Mouse (Mus musculus) inflammation-experienced regulatory T-cells (primary cell): ENCODE data around the gene Ptprq. TPM values are rescaled to one million over a fixed set of nuclear protein-coding genes. Genes with fewer than 3 reads are reported as not detected.

ENCODE experiments used
- polyA plus RNA-seq, 2 experiments: library from polyadenylated mRNA; unstranded; fragments of 100-300 nt; shearing (Covaris generic); gene quantifications; one replicate each; pipeline ENCODE4 v1.2.1; 2017

Ptprq gene
- polyA plus RNA-seq, result under 1 TPM in 1 of 2 experiments, not detected in 1; 0.04 TPM

DNA sequence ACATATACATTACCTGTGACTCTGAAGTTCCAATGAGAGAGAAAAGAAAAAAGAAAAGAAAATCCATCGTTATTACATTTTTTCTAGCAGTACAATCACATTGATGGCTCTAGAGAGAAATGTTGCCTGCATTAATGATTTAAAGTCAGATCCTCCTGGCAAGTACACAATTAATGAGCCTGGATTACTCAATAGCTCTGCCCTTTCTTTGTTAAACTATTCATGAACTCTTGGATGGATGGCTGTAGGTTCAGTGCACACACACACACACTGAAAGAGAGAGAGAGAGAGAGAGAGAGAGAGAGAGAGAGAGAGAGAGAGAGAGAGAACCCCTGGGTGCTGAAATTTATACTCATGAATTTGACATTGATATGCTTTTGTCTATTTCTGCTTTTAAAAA is at the start of gene Ptprq:
Gene Ptprq, minus strand, starts transcription at position 246 of the 400 bp plus-strand sequence.

DNA sequence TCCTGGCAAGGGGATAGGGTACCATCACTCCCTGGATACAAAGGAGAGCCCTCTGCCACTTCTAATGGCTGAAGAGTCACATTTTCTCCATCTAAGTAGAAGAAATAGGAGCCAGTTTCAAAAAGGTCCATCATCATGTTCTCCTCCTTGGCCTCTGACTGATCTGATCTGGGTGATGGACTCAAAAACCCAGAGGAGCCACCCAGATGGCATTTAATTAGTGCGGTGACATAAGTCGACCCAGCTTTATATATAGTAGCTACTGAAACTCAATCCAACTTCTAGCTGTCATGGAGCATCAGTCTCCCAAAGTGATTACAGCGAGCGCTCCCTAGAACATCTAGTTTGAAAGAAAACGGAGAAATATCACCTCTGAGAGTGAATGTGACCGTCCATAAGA is 225.3 kb downstream of the Ptprq start, which contains the start of gene Myf6:
Gene Myf6, minus strand, starts transcription at position 170 of the 400 bp plus-strand sequence.

DNA sequence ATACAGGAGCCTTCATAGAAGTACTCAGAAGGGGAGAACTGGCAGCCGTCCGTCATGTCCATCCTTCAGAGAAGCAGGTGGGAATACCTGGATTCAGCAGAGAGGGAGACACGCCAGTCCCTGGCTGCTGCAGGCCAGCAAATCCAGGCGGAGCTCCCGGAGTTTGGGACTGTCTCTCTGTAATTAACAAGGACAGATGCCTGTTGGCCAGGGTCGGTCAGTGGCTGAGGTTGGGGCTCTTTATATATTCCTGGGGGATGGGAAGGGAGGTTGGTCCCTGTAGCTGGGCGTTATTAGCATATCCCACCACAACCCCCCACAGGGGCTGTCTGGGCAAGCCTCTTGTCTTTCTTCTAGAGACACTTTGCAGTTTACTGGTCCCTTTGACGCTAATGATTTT is 234.0 kb downstream of the Ptprq start, which contains the start of gene Myf5:
Gene Myf5, minus strand, starts transcription at position 265 of the 400 bp plus-strand sequence.

Other genes with a start within 250 kb of the Ptprq start
- under 1 TPM in 1 of 2 experiments, not detected in 1; 0.17 TPM for gene Myf5, start 233.9 kb downstream of the Ptprq start, polyA plus RNA-seq
- gene Myf6, start 225.3 kb downstream of the Ptprq start, polyA plus RNA-seq, result 1 to 10 TPM in 1 of 2 experiments, not detected in 1; 1.1 TPM
- gene Otogl, start 192.1 kb upstream of the Ptprq start, polyA plus RNA-seq, result under 1 TPM; 0.02 to 0.23 TPM